Mouse (Mus musculus): Measurements from ENCODE around the gene Gm17689.

Gm17689 gene

GRCm38 (mm10) chr9:36582535-36582934 is at the start of gene Gm17689:
Gm17689 (minus strand) TSS chr9:36582635.
- no peak for DNase-seq (ENCODE audit: low spot score)

GRCm38 (mm10) chr9:36541863-36542262 is 40.6 kb downstream of the Gm17689 start, which contains the start of gene Gm5615:
Gm5615 (minus strand) TSS chr9:36541963.
- DNase-seq (ENCODE audit: low spot score) = no peak
